Mouse (Mus musculus) midbrain, embryonic 11.5 days (tissue): ENCODE measurements around the gene Fam76b. TPM values are rescaled to one million over a fixed set of nuclear protein-coding genes. Genes with fewer than 3 reads are reported as not detected.
A peak's percentile ranks its signal among the peaks of the same experiment; 100 is the strongest.

ENCODE experiments used
- ATAC-seq: fragments of 200-750 bp; cut with Nextera tagmentation; 2 replicates; pipeline ENCODE4 v1.8.0; 2017; ENCODE audit warnings: moderate TSS enrichment, moderate library complexity; ENCODE audit not compliant: low FRiP score
- DNase-seq: peaks from one replicate; pipeline ENCODE4 v3.0.0; 2015; ENCODE audit warnings: low spot score; ENCODE audit errors: missing footprints
- H3K27ac ChIP-seq: fragments of 300-500 bp; sonication (generic); 2 replicates; pipeline ENCODE4 v1.5.1; 2014; ENCODE audit warnings: low read depth, low read length
- H3K27me3 ChIP-seq: fragments of 300-500 bp; sonication (generic); 2 replicates; pipeline ENCODE4 v1.6.1; 2014; ENCODE audit warnings: mild to moderate bottlenecking, low read length, moderate library complexity, mixed read lengths; ENCODE audit not compliant: control insufficient read depth, insufficient read depth
- H3K36me3 ChIP-seq: fragments of 300-500 bp; sonication (generic); 2 replicates; pipeline ENCODE4 v1.6.1; 2014; ENCODE audit warnings: mild to moderate bottlenecking, low read length, moderate library complexity, mixed read lengths; ENCODE audit not compliant: control insufficient read depth, insufficient read depth
- H3K4me1 ChIP-seq: fragments of 300-500 bp; sonication (generic); 2 replicates; pipeline ENCODE4 v1.6.1; 2014; ENCODE audit warnings: low read length; ENCODE audit not compliant: control insufficient read depth, insufficient read depth
- H3K4me2 ChIP-seq: fragments of 300-500 bp; sonication (generic); 2 replicates; pipeline ENCODE4 v1.6.1; 2014; ENCODE audit warnings: mild to moderate bottlenecking, moderate library complexity
- H3K4me3 ChIP-seq: fragments of 300-500 bp; sonication (generic); 2 replicates; pipeline ENCODE4 v1.5.1; 2014; ENCODE audit warnings: low read depth, low read length
- H3K9ac ChIP-seq: fragments of 300-500 bp; sonication (generic); 2 replicates; pipeline ENCODE4 v1.6.1; 2014; ENCODE audit warnings: low read length
- H3K9me3 ChIP-seq: fragments of 300-500 bp; sonication (generic); 2 replicates; pipeline ENCODE4 v1.6.1; 2016; ENCODE audit warnings: low read length; ENCODE audit not compliant: control insufficient read depth
- WGBS: fragments of 180-500 bp; shearing (Covaris S2); extraction: QIAGEN DNeasy Blood & Tissue Kit; methylation state at CpG from one replicate; pipeline ENCODE4 v1.1.7; 2014; 5-methylcytosine and 5-hydroxymethylcytosine counted together
- polyA plus RNA-seq: library from polyadenylated mRNA; unstranded; fragments of >200 nt; fragmentation: Nextera tagmentation; extraction: Ambion mirVana; gene quantifications from 2 replicates; pipeline ENCODE4 v1.2.1, GENCODE M21; 2014

Fam76b gene
- polyA plus RNA-seq, 1 experiment from 2014 or later, result 28.9 TPM

DNA sequence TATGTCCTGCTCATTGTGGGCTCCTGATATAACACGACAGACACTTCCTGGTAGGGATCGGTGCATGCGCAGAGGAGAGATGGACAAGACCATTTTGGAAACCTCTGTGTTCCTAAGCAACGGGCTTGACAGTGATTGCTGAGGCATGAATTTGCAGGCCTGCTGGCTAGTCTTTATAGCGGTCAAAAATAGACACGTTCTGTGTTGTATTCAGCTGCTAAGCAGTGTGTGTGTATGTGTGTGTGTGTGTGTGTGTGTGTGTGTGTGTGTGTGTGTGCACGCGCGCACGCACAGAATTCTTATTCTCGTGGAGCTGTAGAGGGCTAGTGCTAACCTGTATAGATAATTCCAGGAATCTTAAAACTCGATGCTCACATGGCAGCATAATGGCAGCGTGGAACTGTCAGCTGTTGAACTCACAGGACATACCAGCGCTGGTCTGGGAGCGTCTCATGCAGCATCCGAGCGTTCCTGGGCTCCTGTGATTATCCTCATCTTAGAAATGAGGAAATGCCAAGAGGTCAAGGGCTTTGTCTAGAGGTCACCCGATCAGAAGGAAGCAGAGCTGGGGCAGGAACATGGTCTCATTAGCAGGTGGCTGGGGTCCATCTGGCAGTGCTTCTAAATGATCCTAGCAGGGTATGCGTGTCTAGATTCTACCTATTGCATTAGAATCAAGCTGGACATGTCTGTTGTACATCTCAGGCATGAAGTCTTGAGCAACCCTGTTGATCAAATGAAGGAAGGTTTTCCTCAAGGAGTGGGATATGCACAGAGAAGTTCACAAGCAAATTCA is 71.2 kb downstream of the Fam76b start:
- Histone ChIP-seq H3K27ac (no peak overlapping the region), H3K4me1 (no peaks in the 10 kb centered on the region; the same call in 1 of the 2 replicates), H3K9me3 (no peaks in the 10 kb centered on the region), H3K4me2 (no peak overlapping the region), H3K9ac (no peak overlapping the region), H3K27me3 (no peaks in the 10 kb centered on the region), H3K4me3 (no peak overlapping the region), H3K36me3 (no peaks in the 10 kb centered on the region)
- DNase-seq, result peak; percentile 80
- 70% methylated on average over 19 of the region's 19 CpGs for WGBS
- ATAC-seq, result peak; percentile 62

DNA sequence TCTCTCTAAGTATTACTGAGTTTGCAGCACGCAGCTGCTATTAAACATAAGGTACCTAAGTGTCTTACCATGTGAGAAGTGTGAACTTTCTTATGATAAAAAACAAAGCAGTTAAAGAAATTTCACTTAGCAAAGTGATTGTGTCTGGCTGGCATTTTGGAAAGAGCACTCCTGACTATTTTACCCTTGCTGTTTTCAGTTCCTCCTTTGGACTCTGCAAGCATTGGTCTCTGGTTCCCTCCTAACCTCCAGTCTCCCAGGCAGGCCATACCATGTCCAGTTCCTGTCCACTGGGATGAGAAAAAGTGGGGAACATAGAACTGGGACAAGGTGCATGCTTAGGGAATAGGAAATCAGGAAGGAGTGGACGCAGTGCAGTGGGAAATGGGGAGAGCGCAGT is 74.5 kb downstream of the Fam76b start:
- 92% methylated on average over 3 of the region's 3 CpGs for WGBS
- Histone ChIP-seq H3K36me3 (no peaks in the 10 kb centered on the region), H3K27me3 (no peaks in the 10 kb centered on the region), H3K4me3 (no peak overlapping the region), H3K9ac (no peak overlapping the region), H3K27ac (no peak overlapping the region), H3K9me3 (no peaks in the 10 kb centered on the region), H3K4me1 (no peaks in the 10 kb centered on the region; the same call in 1 of the 2 replicates), H3K4me2 (no peak overlapping the region)
- DNase-seq (peak; percentile 31), ATAC-seq (no peak)

DNA sequence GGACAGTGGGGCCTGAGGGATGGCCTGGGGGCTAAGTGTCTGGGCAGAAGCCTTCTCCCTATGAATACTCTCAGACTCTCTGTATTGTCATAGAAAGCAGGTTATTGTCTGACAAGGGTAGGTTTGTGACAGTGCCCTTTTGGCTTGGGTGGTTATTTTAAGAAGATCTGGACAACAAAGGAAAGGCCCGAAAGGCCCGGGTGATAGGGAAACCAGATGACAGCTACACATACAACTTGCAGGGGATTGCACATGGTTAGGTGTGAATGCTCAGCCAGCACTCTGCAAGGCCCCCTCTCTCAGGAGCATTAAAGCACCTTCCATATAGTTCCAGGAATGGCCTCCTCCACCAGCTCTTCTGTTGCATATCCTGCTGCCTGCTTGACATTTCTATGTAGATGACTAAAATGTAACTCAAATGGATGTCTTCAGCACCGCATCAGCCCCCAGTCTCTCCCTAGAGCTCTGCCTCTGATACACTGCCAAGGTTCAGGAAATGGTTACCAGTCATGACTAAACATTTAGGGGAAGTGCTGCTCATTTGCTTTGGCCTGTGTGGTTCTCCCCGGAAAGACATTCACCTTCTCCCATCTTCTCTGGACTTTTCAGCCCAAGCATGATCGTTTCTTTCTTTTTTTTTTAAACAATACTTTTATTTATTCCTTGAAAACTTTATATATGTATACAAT is 76.7 kb downstream of the Fam76b start:
- Histone ChIP-seq H3K36me3 (no peaks in the 10 kb centered on the region), H3K27ac (no peak overlapping the region), H3K27me3 (no peaks in the 10 kb centered on the region), H3K9ac (no peak overlapping the region), H3K4me1 (no peaks in the 10 kb centered on the region), H3K4me3 (no peak overlapping the region), H3K9me3 (no peaks in the 10 kb centered on the region), H3K4me2 (no peak overlapping the region)
- 91% methylated on average over 5 of the region's 5 CpGs for WGBS
- peak; percentile 61 for DNase-seq
- no peak for ATAC-seq

Other genes with a start within 250 kb of the Fam76b start
- gene Mtmr2, start 79.3 kb upstream of the Fam76b start, polyA plus RNA-seq, result 78.4 and 89.0 TPM in 2 replicates
- 59.9 and 71.2 TPM in 2 replicates for gene Cep57, start 609 bp upstream of the Fam76b start, polyA plus RNA-seq